In genomic region chr11:103005254-103005981, GRCm38 (mm10) we compare ENCODE assay signal across 27 mouse cellular contexts. TPM values are rescaled to one million over a fixed set of nuclear protein-coding genes. Genes with fewer than 3 reads are reported as not detected.
DNase-seq lines count a peak whose midpoint lies in the region; ATAC-seq and TF ChIP-seq lines count a peak whose summit lies in the region.
"Had no signal": no experiment of that assay in that cellular context is flagged by ENCODE, and none has a peak within 500 bp of the region (broad histone marks: within the 10 kb centered on the region; RNA-seq: fewer than 3 reads in every experiment).

No protein-coding gene starts in this region.

- H3K27ac ChIP-seq in layer of hippocampus, adult 2 months: peak overlapping the region; percentile 73
- H3K27ac ChIP-seq in lung, postnatal 0 days (ENCODE audit: low read length): peak overlapping the region; percentile 27; the same call in 1 of the 2 replicates
- H3K27ac ChIP-seq: embryonic facial prominence, embryonic 15.5 days; hindbrain, embryonic 13.5 days; midbrain, embryonic 12.5 days had no signal

- no peak overlapping the region for H3K9ac ChIP-seq in lung, postnatal 0 days (replicated peaks; ENCODE audit: low read depth)
- H3K9ac ChIP-seq: embryonic facial prominence, embryonic 15.5 days; heart, embryonic 12.5 days; hindbrain, embryonic 13.5 days; limb, embryonic 13.5 days; midbrain, embryonic 12.5 days had no signal

- H3K36me3 ChIP-seq in lung, postnatal 0 days (ENCODE audit: insufficient read depth, low read length): no peaks in the 10 kb centered on the region
- peaks cover 7% of the 10 kb centered on the region for H3K36me3 ChIP-seq in myocyte (ENCODE audit: control insufficient read depth, insufficient read depth)

- peaks cover 18% of the 10 kb centered on the region; the same call in 1 of the 2 replicates for H3K4me1 ChIP-seq in lung, postnatal 0 days (ENCODE audit: insufficient read depth, low read depth, low read length)

- no peak for TF ChIP-seq CTCF in layer of hippocampus, adult 2 months (conservative IDR thresholded peaks at IDR 0.05)
- TF ChIP-seq CTCF in lung, postnatal 0 days (IDR thresholded peaks at IDR 0.05): no peak

- 75% methylated on average over 11 of the region's 11 CpGs for WGBS in lung, postnatal 0 days

- no peaks in the 10 kb centered on the region for H3K9me3 ChIP-seq in lung, postnatal 0 days (ENCODE audit: low read length)
- H3K9me3 ChIP-seq: embryonic facial prominence, embryonic 15.5 days; heart, embryonic 12.5 days; hindbrain, embryonic 13.5 days; limb, embryonic 13.5 days; midbrain, embryonic 12.5 days had no signal

- peak; percentile 7; the same call in 1 of the 2 replicates for ATAC-seq in frontal cortex, adult (ENCODE audit: low TSS enrichment)
- ATAC-seq in lung, postnatal 0 days: no peak
- ATAC-seq: activated CD4-positive, CD25-positive, alpha-beta regulatory T cell, adult 4 months; forebrain, embryonic 16.5 days had no signal

- DNase-seq in frontal cortex, postnatal 36 days (ENCODE audit: low spot score in 2 of 2): no peak
- DNase-seq in layer of hippocampus, adult 2 months (ENCODE audit: low spot score in 2 of 2): no peak
- DNase-seq in layer of hippocampus, postnatal 14 days (ENCODE audit: low spot score in 2 of 2): no peak
- no peak for DNase-seq in lung, postnatal 0 days (ENCODE audit: low spot score)
- DNase-seq in lung, postnatal 10 days: no peak
- no peak for DNase-seq in kidney, adult 9 months
- DNase-seq: adrenal gland, postnatal 10 days; cerebellum, adult 11 months; cerebellum, adult 9-11 months; heart, postnatal 14 days; kidney, adult 2 months; kidney, postnatal 10 days; lung, adult 2 months; lung, postnatal 36 days; thymus, adult 18-20 months; thymus, postnatal 36 days had no signal

- H3K4me2 ChIP-seq in lung, postnatal 0 days (replicated peaks; ENCODE audit: low read depth, low read length): no peak overlapping the region
- H3K4me2 ChIP-seq in myocyte (ENCODE audit: low read depth): peak overlapping the region; percentile 71
- H3K4me2 ChIP-seq: embryonic facial prominence, embryonic 15.5 days; heart, embryonic 12.5 days; hindbrain, embryonic 13.5 days; limb, embryonic 13.5 days; midbrain, embryonic 12.5 days had no signal

- H3K79me2 ChIP-seq in myocyte (ENCODE audit: control insufficient read depth, insufficient read depth): peaks cover 76% of the 10 kb centered on the region

- no peaks in the 10 kb centered on the region for H3K27me3 ChIP-seq in lung, postnatal 0 days (replicated peaks; ENCODE audit: insufficient read depth, low read length)
- no peaks in the 10 kb centered on the region for H3K27me3 ChIP-seq in myocyte (ENCODE audit: control insufficient read depth, insufficient read depth, insufficient read length)
- H3K27me3 ChIP-seq: embryonic facial prominence, embryonic 15.5 days; heart, embryonic 12.5 days; hindbrain, embryonic 13.5 days; limb, embryonic 13.5 days; midbrain, embryonic 12.5 days had no signal

- H3ac ChIP-seq in myocyte (ENCODE audit: control insufficient read depth, insufficient read length): no peak overlapping the region

- no peak overlapping the region for H3K4me3 ChIP-seq in layer of hippocampus, adult 2 months
- H3K4me3 ChIP-seq in lung, postnatal 0 days (ENCODE audit: low read depth, low read length): no peak overlapping the region
- H3K4me3 ChIP-seq in myocyte: no peak overlapping the region
- H3K4me3 ChIP-seq: embryonic facial prominence, embryonic 15.5 days; heart, embryonic 12.5 days; hindbrain, embryonic 13.5 days; limb, embryonic 13.5 days; midbrain, embryonic 12.5 days had no signal

- no peak for TF ChIP-seq EP300 in lung, postnatal 0 days (IDR thresholded peaks at IDR 0.05)

- no peak for TF ChIP-seq POLR2A in myocyte (IDR thresholded peaks at IDR 0.05; ENCODE audit: insufficient read length, low read depth)

TF ChIP-seq in myocyte, 11 proteins besides CTCF, POLR2A, EP300 and RAD21:
- no peak for TF ChIP-seq SRF (IDR thresholded peaks at IDR 0.05; ENCODE audit: control insufficient read depth, insufficient read length, low read depth)
- TF ChIP-seq USF1 (IDR thresholded peaks at IDR 0.05; ENCODE audit: low read depth): no peak
- TF ChIP-seq MYOD1 (IDR thresholded peaks at IDR 0.05; ENCODE audit: control insufficient read depth in 1 of 3, insufficient read length in 2 of 3, low read depth in 2 of 3): no peak
- TF ChIP-seq CEBPB (IDR thresholded peaks at IDR 0.05; ENCODE audit: insufficient read depth, poor library complexity, severe bottlenecking): no peak
- no peak for TF ChIP-seq TCF12 (IDR thresholded peaks at IDR 0.05; ENCODE audit: insufficient read depth, poor library complexity, severe bottlenecking)
- TF ChIP-seq MAX (IDR thresholded peaks at IDR 0.05; ENCODE audit: low read depth): no peak
- no peak for TF ChIP-seq E2F4 (IDR thresholded peaks at IDR 0.05; ENCODE audit: insufficient read depth)
- no peak for TF ChIP-seq REST (IDR thresholded peaks at IDR 0.05; ENCODE audit: insufficient read depth, insufficient read length)
- TF ChIP-seq TCF3 (IDR thresholded peaks at IDR 0.05; ENCODE audit: insufficient read length, low read depth): no peak
- no peak for TF ChIP-seq MYOG (IDR thresholded peaks at IDR 0.05; ENCODE audit: control insufficient read depth in 1 of 3, insufficient read depth in 1 of 3, insufficient read length in 2 of 3, low read depth in 2 of 3)
- TF ChIP-seq POLR2AphosphoS2 (IDR thresholded peaks at IDR 0.05; ENCODE audit: insufficient read length, low read depth): no peak

RNA-seq across cellular contexts. Expression of gene Nmt1, which starts 22.6 kb away (rescaled TPM):
- total RNA-seq in layer of hippocampus, adult 2 months (2021): 100 to 1,000 TPM; 169 to 173 TPM
- total RNA-seq in layer of hippocampus, postnatal 14 days (2021): 100 to 1,000 TPM; 112 to 113 TPM
- polyA plus RNA-seq in lung, postnatal 0 days (2015; fragmentation: Nextera tagmentation; extraction: Ambion mirVana): 50.5 and 52.1 TPM in 2 replicates
- polyA plus RNA-seq in myocyte (2012; fragmentation: generic; extraction: Trizol): 77.1 TPM

RNA-seq across cellular contexts. Expression of gene Dcakd, which starts 22.7 kb away (rescaled TPM):
- 10 to 100 TPM; 77.1 to 80.3 TPM for total RNA-seq in layer of hippocampus, adult 2 months (2021)
- 100 to 1,000 TPM; 113 to 128 TPM for total RNA-seq in layer of hippocampus, postnatal 14 days (2021)
- 43.5 and 51.1 TPM in 2 replicates for polyA plus RNA-seq in lung, postnatal 0 days (2015; fragmentation: Nextera tagmentation; extraction: Ambion mirVana)
- polyA plus RNA-seq in myocyte (2012; fragmentation: generic; extraction: Trizol): 199 TPM

RNA-seq across cellular contexts. Expression of gene C1ql1, which starts 58.9 kb away (rescaled TPM):
- 10 to 100 TPM; 17.5 to 18.5 TPM for total RNA-seq in layer of hippocampus, adult 2 months (2021)
- total RNA-seq in layer of hippocampus, postnatal 14 days (2021): 10 to 100 TPM; 36.0 to 37.8 TPM
- 0.30 and 0.31 TPM in 2 replicates for polyA plus RNA-seq in lung, postnatal 0 days (2015; fragmentation: Nextera tagmentation; extraction: Ambion mirVana)
- 0.74 TPM for polyA plus RNA-seq in myocyte (2012; fragmentation: generic; extraction: Trizol)
- total RNA-seq: common myeloid progenitor, adult 5-6 weeks; neutrophil, adult 5-6 weeks had no signal
- polyA plus RNA-seq: activated CD4-positive, CD25-positive, alpha-beta regulatory T cell, adult 4 months had no signal
